Mouse (Mus musculus) heart, postnatal 0 days (tissue): ENCODE results near the gene Txndc15. TPM values are rescaled to one million over a fixed set of nuclear protein-coding genes. Genes with fewer than 3 reads are reported as not detected.

Source experiments
- ATAC-seq: fragments of 200-750 bp; cut with Nextera tagmentation; 2 replicates; pipeline ENCODE4 v1.8.0; 2017; ENCODE audit warnings: low read depth, moderate number of reproducible peaks, moderate library complexity; ENCODE audit not compliant: insufficient read depth
- DNase-seq: peaks from one replicate; pipeline ENCODE4 v3.0.0-alpha.2; 2016; ENCODE audit warnings: low spot score
- H3K27ac ChIP-seq: fragments of 300-500 bp; sonication (generic); 2 replicates; pipeline ENCODE4 v1.5.1; 2014; ENCODE audit warnings: low read depth, mild to moderate bottlenecking
- H3K27me3 ChIP-seq: fragments of 300-500 bp; sonication (generic); 2 replicates; pipeline ENCODE4 v1.6.1; 2014; ENCODE audit warnings: low read length, mixed read lengths; ENCODE audit not compliant: control insufficient read depth, insufficient read depth
- H3K36me3 ChIP-seq: fragments of 300-500 bp; sonication (generic); replicated peaks from 2 replicates; pipeline ENCODE4 v1.6.1; 2014; ENCODE audit warnings: low read length, mixed read lengths; ENCODE audit not compliant: control insufficient read depth, insufficient read depth
- H3K4me1 ChIP-seq: fragments of 300-500 bp; sonication (generic); 2 replicates; pipeline ENCODE4 v1.6.1; 2014; ENCODE audit warnings: antibody characterized with exemption; ENCODE audit not compliant: control insufficient read depth, insufficient read depth
- H3K4me2 ChIP-seq: fragments of 300-500 bp; sonication (generic); 2 replicates; pipeline ENCODE4 v1.6.1; 2014; ENCODE audit warnings: low read depth, mild to moderate bottlenecking, low read length, moderate library complexity
- H3K4me3 ChIP-seq: fragments of 300-500 bp; sonication (generic); 2 replicates; pipeline ENCODE4 v1.5.1; 2014; ENCODE audit warnings: low read depth, low read length
- H3K9ac ChIP-seq: fragments of 300-500 bp; sonication (generic); replicated peaks from 2 replicates; pipeline ENCODE4 v1.6.1; 2014; ENCODE audit warnings: low read depth, low read length, mixed read lengths
- H3K9me3 ChIP-seq: fragments of 300-500 bp; sonication (generic); replicated peaks from 2 replicates; pipeline ENCODE4 v1.6.1; 2016; ENCODE audit warnings: low read length; ENCODE audit not compliant: control insufficient read depth
- CTCF ChIP-seq: IDR thresholded peaks from 2 replicates; pipeline ENCODE4 v1.5.1; 2016; ENCODE audit warnings: antibody characterized with exemption, control low read depth, low read depth
- EP300 ChIP-seq: IDR thresholded peaks from 2 replicates; pipeline ENCODE4 v1.6.1; 2016; ENCODE audit warnings: antibody characterized with exemption, low read depth
- WGBS: fragments of 180-500 bp; shearing (Covaris S2); extraction: QIAGEN DNeasy Blood & Tissue Kit; methylation state at CpG from one replicate; pipeline ENCODE4 v1.1.7; 2014; 5-methylcytosine and 5-hydroxymethylcytosine counted together
- polyA plus RNA-seq: library from polyadenylated mRNA; unstranded; fragments of >200 nt; fragmentation: Nextera tagmentation; extraction: Ambion mirVana; gene quantifications from 2 replicates; pipeline ENCODE4 v1.2.1, GENCODE M21; 2015
- total RNA-seq: library from RNA; depleted of rRNA; stranded (reverse); fragments of >200 nt; gene quantifications from 2 replicates; pipeline ENCODE4 v1.2.3, GENCODE M21; 2014; ENCODE audit warnings: low replicate concordance; rRNA removed

The Txndc15 gene
- total RNA-seq (49.1 and 69.1 TPM in 2 replicates), polyA plus RNA-seq (65.0 and 65.8 TPM in 2 replicates)

DNA sequence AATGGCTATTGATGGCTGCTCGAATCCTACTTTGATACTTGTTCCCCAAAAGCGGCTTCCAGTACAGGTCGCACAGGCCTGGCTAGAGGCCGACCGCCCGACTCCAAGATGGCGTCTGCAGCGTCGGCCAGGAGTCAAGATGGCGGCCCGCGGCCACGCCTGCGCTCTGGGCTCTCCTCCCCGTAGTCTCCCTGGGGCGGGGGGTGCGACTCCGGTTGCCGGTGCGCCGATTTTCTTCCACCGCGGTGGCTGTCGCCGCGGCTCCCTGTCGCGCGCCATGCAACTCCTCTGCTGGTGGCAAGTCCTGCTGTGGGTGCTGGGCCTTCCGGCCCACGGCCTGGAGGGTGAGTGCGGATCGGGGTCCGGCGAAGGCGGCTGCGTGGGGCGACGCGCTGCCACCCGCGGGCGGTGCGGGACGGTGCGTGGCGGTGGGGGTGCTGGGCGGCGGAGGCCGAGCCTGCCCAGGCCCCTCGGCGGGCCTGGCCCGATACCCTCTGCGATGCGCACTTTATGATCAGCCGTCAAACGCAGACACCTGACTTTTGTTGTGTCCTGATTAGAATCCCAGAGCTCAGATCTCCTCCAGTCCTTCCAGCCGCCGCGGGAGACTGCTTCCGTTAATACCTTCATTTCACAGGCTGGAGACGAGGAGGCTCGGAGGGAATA is at the start of gene Txndc15:
Gene Txndc15 (plus strand): TSS at position 150 of the 666 bp plus-strand sequence.
- Histone ChIP-seq H3K27ac (peak within 1 kb of the TSS; percentile 90), H3K4me3 (peak within 1 kb of the TSS; percentile 92), H3K9ac (peak within 1 kb of the TSS; percentile 95), H3K9me3 (no peaks in the 10 kb centered on the region), H3K4me2 (peak within 1 kb of the TSS; percentile 69), H3K4me1 (peaks cover 6% of the 10 kb centered on the region; the same call in 1 of the 2 replicates), H3K27me3 (no peaks in the 10 kb centered on the region), H3K36me3 (peaks cover 11% of the 10 kb centered on the region)
- under 1% methylated on average over 62 of the region's 63 CpGs for WGBS
- peak; percentile 68 for DNase-seq
- peak; percentile 95 for ATAC-seq
- TF ChIP-seq CTCF: no peak

DNA sequence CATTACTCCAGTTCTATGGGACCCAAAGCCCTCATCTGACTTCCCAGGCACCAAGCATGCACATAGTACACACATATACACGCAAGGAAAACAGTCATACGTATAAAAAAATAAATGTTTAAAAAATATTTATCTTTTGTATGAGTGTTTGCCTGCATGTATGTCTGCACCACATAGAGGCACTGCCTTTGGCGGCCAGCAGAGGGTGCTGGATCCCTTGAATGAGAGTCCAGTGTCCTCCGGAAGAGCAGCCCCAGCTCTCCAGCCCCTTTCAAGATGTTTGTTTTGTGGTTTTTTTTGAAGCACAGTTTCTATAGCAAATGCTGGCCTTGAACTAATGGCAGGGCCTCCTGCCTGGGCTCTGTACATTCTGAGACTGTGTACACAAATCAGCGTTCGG is 45.9 kb upstream of the Txndc15 start:
- Histone ChIP-seq H3K27me3 (no peaks in the 10 kb centered on the region), H3K9ac (no peak overlapping the region), H3K4me1 (no peaks in the 10 kb centered on the region), H3K4me2 (no peak overlapping the region), H3K4me3 (no peak overlapping the region), H3K27ac (no peak overlapping the region), H3K9me3 (no peaks in the 10 kb centered on the region), H3K36me3 (peaks cover 83% of the 10 kb centered on the region)
- DNase-seq: peak; percentile 10
- WGBS: 87% methylated on average over 6 of the region's 6 CpGs
- ATAC-seq: no peak
- TF ChIP-seq CTCF: peak; percentile 39
- TF ChIP-seq EP300: no peak

DNA sequence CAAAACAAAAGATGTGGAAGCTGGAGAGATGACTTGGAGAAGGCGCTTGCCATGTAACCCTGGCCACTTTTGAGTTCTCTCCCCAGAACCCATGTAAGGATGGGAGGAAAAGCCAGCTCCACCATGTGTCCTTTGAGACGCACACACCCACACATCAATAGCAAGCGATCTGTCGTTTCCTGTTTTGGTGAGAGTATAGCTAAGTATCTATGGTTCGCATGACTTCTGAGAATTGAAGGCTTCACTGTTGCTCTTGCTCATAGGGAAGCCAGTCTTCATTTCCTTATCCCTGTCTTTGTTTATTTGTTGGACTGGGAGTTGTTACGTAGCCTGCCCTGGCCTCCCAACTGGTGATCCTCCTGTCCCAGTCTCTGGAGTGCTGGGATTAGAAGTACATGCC is 41.7 kb upstream of the Txndc15 start:
- WGBS: 84% methylated on average over 6 of the region's 6 CpGs
- Histone ChIP-seq H3K9ac (no peak overlapping the region), H3K36me3 (peaks cover 83% of the 10 kb centered on the region), H3K4me1 (no peaks in the 10 kb centered on the region), H3K9me3 (no peaks in the 10 kb centered on the region), H3K4me3 (no peak overlapping the region), H3K27ac (no peak overlapping the region), H3K4me2 (no peak overlapping the region), H3K27me3 (no peaks in the 10 kb centered on the region)
- no peak for DNase-seq
- no peak for TF ChIP-seq EP300
- TF ChIP-seq CTCF: no peak
- no peak for ATAC-seq

DNA sequence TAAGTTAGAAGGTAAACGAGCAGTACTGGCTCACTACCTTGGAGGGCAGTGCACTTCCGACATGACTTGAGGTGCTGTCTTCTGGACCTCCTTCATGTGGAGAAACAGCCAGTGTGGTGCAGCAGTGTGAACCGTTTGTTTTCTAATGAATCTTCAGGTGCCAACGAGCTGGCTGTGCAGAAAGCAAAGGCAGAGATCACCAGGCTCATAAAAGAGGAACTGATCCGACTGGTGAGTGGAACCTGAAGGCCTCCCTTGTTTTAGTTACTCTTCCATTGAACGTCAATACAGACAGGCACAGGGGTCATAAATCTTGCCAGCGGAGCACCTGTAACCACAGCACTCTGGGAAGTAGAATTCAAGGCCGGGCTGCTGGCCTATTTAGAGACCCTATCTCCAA is 37.1 kb upstream of the Txndc15 start:
- H3K9me3 ChIP-seq: no peaks in the 10 kb centered on the region
- no peak overlapping the region for H3K9ac ChIP-seq
- DNase-seq (no peak), ATAC-seq (no peak)
- H3K4me1 ChIP-seq: no peaks in the 10 kb centered on the region
- no peaks in the 10 kb centered on the region for H3K27me3 ChIP-seq
- no peak overlapping the region for H3K4me3 ChIP-seq
- no peak overlapping the region for H3K27ac ChIP-seq
- TF ChIP-seq CTCF (no peak), EP300 (no peak)
- H3K36me3 ChIP-seq: peaks cover 73% of the 10 kb centered on the region
- 81% methylated on average over 8 of the region's 8 CpGs for WGBS
- H3K4me2 ChIP-seq: no peak overlapping the region

DNA sequence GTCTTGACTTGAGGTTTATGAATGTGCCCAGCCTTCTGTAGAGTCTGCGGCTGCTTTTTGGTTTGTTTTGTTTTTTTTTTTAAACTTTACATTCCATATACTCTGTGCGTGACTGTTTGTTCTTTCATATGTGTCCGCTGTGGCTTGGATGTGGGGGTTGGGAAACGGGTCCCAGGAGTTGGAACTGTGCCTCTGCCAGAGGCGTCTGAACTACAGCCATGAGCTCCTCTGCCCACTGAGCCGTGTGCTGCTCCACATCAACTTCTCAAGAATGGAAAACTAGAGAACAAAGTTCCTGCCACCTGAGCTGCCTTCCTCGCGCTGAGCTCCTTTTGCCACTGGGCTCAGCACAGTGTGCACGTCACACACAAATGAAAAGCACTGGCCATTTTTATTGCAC is 32.2 kb upstream of the Txndc15 start:
- Histone ChIP-seq H3K4me3 (no peak overlapping the region), H3K9ac (no peak overlapping the region), H3K4me1 (no peaks in the 10 kb centered on the region), H3K27me3 (no peaks in the 10 kb centered on the region), H3K4me2 (no peak overlapping the region), H3K27ac (no peak overlapping the region), H3K36me3 (peaks cover 33% of the 10 kb centered on the region), H3K9me3 (no peaks in the 10 kb centered on the region)
- DNase-seq (no peak), ATAC-seq (no peak)
- TF ChIP-seq EP300 (no peak), CTCF (no peak)
- WGBS: 77% methylated on average over 9 of the region's 9 CpGs

DNA sequence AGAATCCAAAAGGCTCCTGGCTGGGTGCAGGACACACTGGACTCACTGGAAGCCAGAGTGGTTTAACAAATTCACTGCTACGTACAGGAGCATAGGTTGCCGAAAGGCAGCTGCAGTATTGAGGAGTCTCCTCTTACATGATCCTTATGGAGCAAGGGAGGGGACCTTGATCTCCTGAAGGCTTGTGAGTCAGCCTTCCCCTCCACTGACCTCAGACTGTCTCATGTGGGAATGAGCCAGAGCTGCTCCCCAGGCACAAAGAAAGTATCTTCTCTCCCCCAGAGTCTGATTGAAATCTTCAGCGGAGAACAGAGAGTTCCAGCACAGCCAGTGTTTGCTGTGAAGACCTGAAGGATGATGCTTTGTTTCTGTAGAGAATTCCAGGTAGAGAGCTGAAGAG is 30.9 kb upstream of the Txndc15 start:
- H3K4me1 ChIP-seq: no peaks in the 10 kb centered on the region
- H3K4me3 ChIP-seq: no peak overlapping the region
- 68% methylated on average over 3 of the region's 3 CpGs for WGBS
- no peak overlapping the region for H3K27ac ChIP-seq
- H3K4me2 ChIP-seq: no peak overlapping the region
- no peak for DNase-seq
- no peaks in the 10 kb centered on the region for H3K9me3 ChIP-seq
- no peaks in the 10 kb centered on the region for H3K27me3 ChIP-seq
- H3K9ac ChIP-seq: no peak overlapping the region
- TF ChIP-seq CTCF: no peak
- no peak for TF ChIP-seq EP300
- no peak for ATAC-seq
- H3K36me3 ChIP-seq: peaks cover 20% of the 10 kb centered on the region
